Mouse (Mus musculus): ENCODE results near the gene Mical3. TPM values are rescaled to one million over a fixed set of nuclear protein-coding genes. Genes with fewer than 3 reads are reported as not detected.

Gene Mical3
- polyA plus RNA-seq, 1 experiment, result 48.7 TPM

GRCm38 (mm10) chr6:120884436-120884835, 246.4 kb downstream of the Mical3 start:
- TF ChIP-seq GATA1 (IDR thresholded peaks at IDR 0.05; ENCODE audit: low read length), result no peak

Other genes with a start within 250 kb of the Mical3 start
- 13.1 and 19.4 TPM in 2 replicates for gene Bid, start 214.1 kb downstream of the Mical3 start, polyA plus RNA-seq (2012)
- 5.6 and 7.6 TPM in 2 replicates for gene Pex26, start 52.7 kb upstream of the Mical3 start, polyA plus RNA-seq (2012)
- not detected in 2 replicates for gene Tuba8, start 79.7 kb upstream of the Mical3 start, polyA plus RNA-seq (2012)
- gene Usp18, start 114.9 kb upstream of the Mical3 start, polyA plus RNA-seq (2012), result 0.08 and 0.13 TPM in 2 replicates
- gene Slc6a13, start 169.2 kb upstream of the Mical3 start, polyA plus RNA-seq (2012), result 5.4 and 7.9 TPM in 2 replicates
- not detected in 2 replicates for gene Slc6a12, start 212.1 kb upstream of the Mical3 start, polyA plus RNA-seq (2012)

Data from G1E-ER4 (cell line).